31 mouse cellular contexts compared by ENCODE assay signal in the genomic region with DNA sequence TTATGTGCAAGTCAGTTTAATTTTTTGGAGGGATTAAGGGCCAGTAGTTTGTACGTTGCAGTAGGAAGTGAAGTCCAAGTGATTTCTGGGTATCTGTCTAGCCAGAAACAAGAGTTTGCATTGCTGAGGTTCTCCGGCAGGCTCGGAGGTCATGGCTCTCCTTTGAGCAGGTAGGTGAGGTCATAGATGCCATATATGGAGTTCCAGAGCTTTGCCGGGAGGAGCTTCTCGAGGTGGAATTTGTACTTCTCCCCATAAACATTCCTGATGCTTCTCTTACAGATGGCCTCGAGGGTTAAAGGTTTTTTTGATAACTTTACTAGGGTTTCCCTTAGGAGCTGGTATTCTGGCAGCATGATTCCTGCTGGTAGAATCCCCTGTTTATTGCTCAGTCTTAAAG. TPM values are rescaled to one million over a fixed set of nuclear protein-coding genes. Genes with fewer than 3 reads are reported as not detected.
DNase-seq lines count a peak whose midpoint lies in the region; ATAC-seq and TF ChIP-seq lines count a peak whose summit lies in the region.
"Had no signal": no experiment of that assay in that cellular context is flagged by ENCODE, and none has a peak within 500 bp of the region (broad histone marks: within the 10 kb centered on the region; RNA-seq: fewer than 3 reads in every experiment).

No protein-coding gene starts in this region.

- peaks cover 4% of the 10 kb centered on the region for H3K4me1 ChIP-seq in intestine, embryonic 15.5 days (replicated peaks)
- H3K4me1 ChIP-seq in cerebellum, adult 2 months (ENCODE audit: control insufficient read depth, insufficient read depth, low read length), result no peaks in the 10 kb centered on the region
- H3K4me1 ChIP-seq: embryonic facial prominence, embryonic 10.5 days; embryonic facial prominence, embryonic 13.5 days; forebrain, embryonic 12.5 days; forebrain, embryonic 15.5 days; heart, embryonic 15.5 days; hindbrain, embryonic 12.5 days; hindbrain, embryonic 15.5 days had no signal

- no peak for TF ChIP-seq POLR2A in cerebellum, adult 2 months (IDR thresholded peaks at IDR 0.05; ENCODE audit: borderline replicate concordance, insufficient read depth, low read length)

- H3K9me3 ChIP-seq in intestine, embryonic 15.5 days, result no peaks in the 10 kb centered on the region
- H3K9me3 ChIP-seq: embryonic facial prominence, embryonic 13.5 days; forebrain, embryonic 15.5 days; heart, embryonic 12.5 days; heart, embryonic 15.5 days; hindbrain, embryonic 15.5 days had no signal

- no peak for TF ChIP-seq CTCF in cerebellum, adult 2 months (IDR thresholded peaks at IDR 0.05; ENCODE audit: borderline replicate concordance, insufficient read depth, low read depth, low read length)

- H3K27me3 ChIP-seq in intestine, embryonic 15.5 days (replicated peaks), result no peaks in the 10 kb centered on the region
- no peaks in the 10 kb centered on the region for H3K27me3 ChIP-seq in cerebellum, adult 2 months (ENCODE audit: control insufficient read depth, insufficient read depth, low read length)
- H3K27me3 ChIP-seq: CH12.LX; embryonic facial prominence, embryonic 13.5 days; forebrain, embryonic 12.5 days; forebrain, embryonic 15.5 days; heart, embryonic 12.5 days; heart, embryonic 15.5 days; hindbrain, embryonic 12.5 days; hindbrain, embryonic 15.5 days; Patski had no signal

- WGBS in intestine, embryonic 15.5 days, result 41% methylated on average over 6 of the region's 6 CpGs
- WGBS in large intestine, adult 2 months, result 21% methylated on average over 6 of the region's 6 CpGs
- WGBS in cerebellum, adult 2 months, result 88% methylated on average over 6 of the region's 6 CpGs

- H3K36me3 ChIP-seq in intestine, embryonic 15.5 days, result peaks cover 15% of the 10 kb centered on the region

- H3K4me2 ChIP-seq in intestine, embryonic 15.5 days (replicated peaks), result peak overlapping the region; percentile 5; the same call in 1 of the 2 replicates
- H3K4me2 ChIP-seq: embryonic facial prominence, embryonic 13.5 days; forebrain, embryonic 12.5 days; forebrain, embryonic 15.5 days; heart, embryonic 12.5 days; heart, embryonic 15.5 days; hindbrain, embryonic 12.5 days; hindbrain, embryonic 15.5 days had no signal

- no peak overlapping the region for H3K4me3 ChIP-seq in intestine, embryonic 15.5 days (replicated peaks)
- no peak overlapping the region for H3K4me3 ChIP-seq in cerebellum, adult 2 months (replicated peaks; ENCODE audit: insufficient read depth, low read depth, low read length)
- H3K4me3 ChIP-seq: embryonic facial prominence, embryonic 10.5 days; embryonic facial prominence, embryonic 13.5 days; erythroblast, embryonic 14.5 days; forebrain, embryonic 12.5 days; forebrain, embryonic 15.5 days; heart, embryonic 12.5 days; heart, embryonic 15.5 days; hindbrain, embryonic 12.5 days; hindbrain, embryonic 15.5 days had no signal

- peak; percentile 92 for ATAC-seq in intestine, embryonic 15.5 days
- ATAC-seq: activated CD4-positive, CD25-positive, alpha-beta regulatory T cell, adult 4 months; forebrain, embryonic 15.5 days; Patski had no signal

- peak; percentile 56 for DNase-seq in R1 (ENCODE audit: low read depth, low spot score)
- peak; percentile 54 for DNase-seq in large intestine, adult 2 months (ENCODE audit: low read depth, low spot score)
- DNase-seq in cerebellum, adult 2 months, result no peak
- DNase-seq in adrenal gland, adult 8-10 months, result no peak
- DNase-seq in spleen, postnatal 14 days (ENCODE audit: low spot score in 2 of 2), result no peak
- DNase-seq: adrenal gland, postnatal 10 days; adrenal gland, postnatal 36 days; B cell, adult 2 months; cerebellum, adult 18-20 months; cerebellum, postnatal 10 days; cerebellum, postnatal 36 days; embryo, embryonic 11 days; gastrocnemius, postnatal 25 days; heart, adult 18-20 months; heart, postnatal 10 days had no signal

- peak overlapping the region; percentile 48; the same call in 1 of the 2 replicates for H3K27ac ChIP-seq in intestine, embryonic 15.5 days
- no peak overlapping the region for H3K27ac ChIP-seq in cerebellum, adult 2 months (ENCODE audit: insufficient read depth, low read length)
- H3K27ac ChIP-seq: embryonic facial prominence, embryonic 10.5 days; embryonic facial prominence, embryonic 13.5 days; forebrain, embryonic 12.5 days; forebrain, embryonic 15.5 days; heart, embryonic 15.5 days; hindbrain, embryonic 12.5 days; hindbrain, embryonic 15.5 days had no signal

- no peak overlapping the region for H3K9ac ChIP-seq in intestine, embryonic 15.5 days
- H3K9ac ChIP-seq: embryonic facial prominence, embryonic 13.5 days; forebrain, embryonic 12.5 days; forebrain, embryonic 15.5 days; heart, embryonic 12.5 days; heart, embryonic 15.5 days; hindbrain, embryonic 12.5 days; hindbrain, embryonic 15.5 days had no signal

RNA-seq across cellular contexts. Expression of a gene that starts 6.7 kb away (rescaled TPM):
- 0.21 TPM in 1 of 2 replicates, not detected in the other for polyA plus RNA-seq in intestine, embryonic 15.5 days (2015; fragmentation: Nextera tagmentation; extraction: Ambion mirVana)
- polyA plus RNA-seq in large intestine, adult 2 months (2012; rRNA removed), result 0.10 and 0.18 TPM in 2 replicates
- polyA plus RNA-seq in cerebellum, adult 2 months (2012; rRNA removed), result 0.29 and 0.44 TPM in 2 replicates
- total RNA-seq in adrenal gland, adult 8-10 months (2022), result under 1 TPM in 1 of 4 experiments, not detected in 3; 0.46 TPM
- total RNA-seq: adrenal gland, postnatal 10 days; adrenal gland, postnatal 36 days; gastrocnemius, postnatal 25 days; heart, adult 18-20 months; heart, postnatal 10 days had no signal
- polyA plus RNA-seq: erythroblast, embryonic 14.5 days; G1E had no signal

RNA-seq across cellular contexts. Expression of a gene that starts 18.9 kb away (rescaled TPM):
- polyA plus RNA-seq in intestine, embryonic 15.5 days (2015; fragmentation: Nextera tagmentation; extraction: Ambion mirVana), result 120 and 125 TPM in 2 replicates
- 66.4 and 69.0 TPM in 2 replicates for polyA plus RNA-seq in large intestine, adult 2 months (2012; rRNA removed)
- 50.2 and 55.4 TPM in 2 replicates for polyA plus RNA-seq in cerebellum, adult 2 months (2012; rRNA removed)
- total RNA-seq in adrenal gland, adult 8-10 months (2022), result 10 to 100 TPM; 32.7 to 36.5 (median 34.7) TPM

RNA-seq across cellular contexts. Expression of a gene that starts 19.0 kb away (rescaled TPM):
- 21.1 and 21.5 TPM in 2 replicates for polyA plus RNA-seq in intestine, embryonic 15.5 days (2015; fragmentation: Nextera tagmentation; extraction: Ambion mirVana)
- polyA plus RNA-seq in large intestine, adult 2 months (2012; rRNA removed), result 2.5 and 3.2 TPM in 2 replicates
- polyA plus RNA-seq in cerebellum, adult 2 months (2012; rRNA removed), result 17.2 and 18.5 TPM in 2 replicates
- 10 to 100 TPM in 3 of 4 experiments, 1 to 10 TPM in 1; 8.4 to 19.3 (median 12.6) TPM for total RNA-seq in adrenal gland, adult 8-10 months (2022)

RNA-seq across cellular contexts. Expression of a gene that starts 37.2 kb away (rescaled TPM):
- polyA plus RNA-seq in intestine, embryonic 15.5 days (2015; fragmentation: Nextera tagmentation; extraction: Ambion mirVana), result 0.68 TPM in 1 of 2 replicates, not detected in the other
- polyA plus RNA-seq in large intestine, adult 2 months (2012; rRNA removed), result not detected in 2 replicates
- polyA plus RNA-seq in cerebellum, adult 2 months (2012; rRNA removed), result 3.3 and 3.4 TPM in 2 replicates
- total RNA-seq in adrenal gland, adult 8-10 months (2022), result under 1 TPM in 2 of 4 experiments, not detected in 2; 0.94 to 0.95 TPM
- total RNA-seq: adrenal gland, postnatal 10 days; gastrocnemius, adult 8-10 months; gastrocnemius, postnatal 25 days; heart, adult 18-20 months; hematopoietic stem cell, adult 5-6 weeks had no signal
- polyA plus RNA-seq: erythroblast, embryonic 14.5 days; G1E had no signal

RNA-seq across cellular contexts. Expression of a gene that starts 42.1 kb away (rescaled TPM):
- polyA plus RNA-seq in intestine, embryonic 15.5 days (2015; fragmentation: Nextera tagmentation; extraction: Ambion mirVana), result 0.20 and 0.39 TPM in 2 replicates
- 0.07 and 0.21 TPM in 2 replicates for polyA plus RNA-seq in large intestine, adult 2 months (2012; rRNA removed)
- 11.7 and 12.9 TPM in 2 replicates for polyA plus RNA-seq in cerebellum, adult 2 months (2012; rRNA removed)
- total RNA-seq in adrenal gland, adult 8-10 months (2022), result 10 to 100 TPM in 1 of 4 experiments, 1 to 10 TPM in 3; 3.2 to 20.5 (median 6.1) TPM
- total RNA-seq: hematopoietic stem cell, adult 5-6 weeks had no signal
- polyA plus RNA-seq: activated CD4-positive, CD25-positive, alpha-beta regulatory T cell, adult 4 months; G1E had no signal

Comparison
In these comparisons a context has a peak if more than half of its experiments do, and no peak if none do; other contexts are left out.
1. DNase-seq: peak in R1 (single experiment) and large intestine, adult 2 months (single experiment); none in cerebellum, adult 2 months (0 of 2), adrenal gland, adult 8-10 months (single experiment) and spleen, postnatal 14 days (0 of 2).